Mouse (Mus musculus): Measurements from ENCODE around the gene Cabp4. TPM values are rescaled to one million over a fixed set of nuclear protein-coding genes. Genes with fewer than 3 reads are reported as not detected.

Gene Cabp4
- total RNA-seq, 2 experiments from 2014 or later: not detected

GRCm38 (mm10) chr19:4115144-4115543 is 28.7 kb downstream of the Cabp4 start:
- Histone ChIP-seq H3K27ac (no peak overlapping the region), H3K4me3 (no peak overlapping the region)
- DNase-seq: no peak
- TF ChIP-seq CTCF (IDR thresholded peaks at IDR 0.05): no peak
- intact Hi-C loops (cut with DNase I): no loop called here

- Histone ChIP-seq H3K4me3 (no peak overlapping the region), H3K27ac (peak overlapping the region; percentile 80; the same call in 1 of the 2 replicates)
- DNase-seq: no peak
- intact Hi-C loops (cut with DNase I): no loop called here
- no peak for TF ChIP-seq CTCF (IDR thresholded peaks at IDR 0.05)
Measured at GRCm38 (mm10) chr19:4114551-4114950, 29.3 kb downstream of the Cabp4 start.

- intact Hi-C loops (cut with DNase I): no loop called here
- DNase-seq: no peak
- TF ChIP-seq CTCF (IDR thresholded peaks at IDR 0.05): no peak
- peak overlapping the region; percentile 80 for H3K27ac ChIP-seq
- H3K4me3 ChIP-seq: peak overlapping the region; percentile 43
Measured at GRCm38 (mm10) chr19:4113806-4114230, 30.0 kb downstream of the Cabp4 start.

GRCm38 (mm10) chr19:4113186-4113805 is 30.5 kb downstream of the Cabp4 start:
- intact Hi-C loops (cut with DNase I): no loop called here
- H3K4me3 ChIP-seq: peak overlapping the region; percentile 43
- DNase-seq: peak; percentile 90
- peak overlapping the region; percentile 80 for H3K27ac ChIP-seq
- TF ChIP-seq CTCF (IDR thresholded peaks at IDR 0.05): no peak

- no peak for DNase-seq
- Histone ChIP-seq H3K27ac (peak overlapping the region; percentile 80), H3K4me3 (no peak overlapping the region; the same call in 1 of the 2 replicates)
- intact Hi-C loops (cut with DNase I): no loop called here
- no peak for TF ChIP-seq CTCF (IDR thresholded peaks at IDR 0.05)
Measured at GRCm38 (mm10) chr19:4112063-4112960, 31.5 kb downstream of the Cabp4 start.

GRCm38 (mm10) chr19:4108535-4108934 is 35.3 kb downstream of the Cabp4 start:
- Histone ChIP-seq H3K4me3 (no peak overlapping the region), H3K27ac (no peak overlapping the region)
- no peak for DNase-seq
- TF ChIP-seq CTCF (IDR thresholded peaks at IDR 0.05): no peak
- intact Hi-C loops (cut with DNase I): no loop called here

- intact Hi-C loops (cut with DNase I): no loop called here
- Histone ChIP-seq H3K4me3 (no peak overlapping the region), H3K27ac (no peak overlapping the region)
- TF ChIP-seq CTCF (IDR thresholded peaks at IDR 0.05): no peak
- DNase-seq: no peak
Measured at GRCm38 (mm10) chr19:4106654-4107053, 37.2 kb downstream of the Cabp4 start.

- TF ChIP-seq CTCF (IDR thresholded peaks at IDR 0.05): no peak
- H3K4me3 ChIP-seq: no peak overlapping the region
- DNase-seq: no peak
- no peak overlapping the region for H3K27ac ChIP-seq
- intact Hi-C loops (cut with DNase I): no loop called here
Measured at GRCm38 (mm10) chr19:4104675-4105194, 39.1 kb downstream of the Cabp4 start.

GRCm38 (mm10) chr19:4103792-4104191 is 40.0 kb downstream of the Cabp4 start:
- H3K4me3 ChIP-seq: no peak overlapping the region
- intact Hi-C loops (cut with DNase I): no loop called here
- DNase-seq: no peak
- H3K27ac ChIP-seq: no peak overlapping the region
- TF ChIP-seq CTCF (IDR thresholded peaks at IDR 0.05): no peak

- intact Hi-C loops (cut with DNase I): no loop called here
- no peak for DNase-seq
- Histone ChIP-seq H3K27ac (no peak overlapping the region), H3K4me3 (no peak overlapping the region)
- no peak for TF ChIP-seq CTCF (IDR thresholded peaks at IDR 0.05)
Measured at GRCm38 (mm10) chr19:4103294-4103693, 40.5 kb downstream of the Cabp4 start.

- H3K27ac ChIP-seq: no peak overlapping the region
- intact Hi-C loops (cut with DNase I): no loop called here
Measured at GRCm38 (mm10) chr19:4102626-4103025, 41.2 kb downstream of the Cabp4 start.

GRCm38 (mm10) chr19:4102049-4102448 is 41.8 kb downstream of the Cabp4 start:
- DNase-seq: no peak
- H3K27ac ChIP-seq: no peak overlapping the region
- H3K4me3 ChIP-seq: no peak overlapping the region
- intact Hi-C loops (cut with DNase I): no loop called here
- no peak for TF ChIP-seq CTCF (IDR thresholded peaks at IDR 0.05)

More at GRCm38 (mm10) chr19:4102626-4103025, 41.2 kb downstream of the Cabp4 start:
- H3K4me3 ChIP-seq: no peak overlapping the region
- DNase-seq: no peak
- TF ChIP-seq CTCF (IDR thresholded peaks at IDR 0.05): no peak

GRCm38 (mm10) chr19:4101466-4101865 is 42.4 kb downstream of the Cabp4 start:
- Histone ChIP-seq H3K4me3 (no peak overlapping the region), H3K27ac (no peak overlapping the region)
- intact Hi-C loops (cut with DNase I): no loop called here
- peak; percentile 6 for DNase-seq
- no peak for TF ChIP-seq CTCF (IDR thresholded peaks at IDR 0.05)

Data from gastrocnemius, adult 2 months (tissue).